Mouse (Mus musculus) brain, adult 2 months (tissue): ENCODE data around the gene Fgf2.

Source experiments
- DNase-seq: peaks from one replicate; pipeline ENCODE4 v3.0.0; 2011; ENCODE audit warnings: low read depth, low spot score

Gene Fgf2

GRCm38 (mm10) chr3:37414413-37414960 is 66.3 kb downstream of the Fgf2 start:
- DNase-seq: peak; percentile 87

GRCm38 (mm10) chr3:37418341-37418740 is 70.2 kb downstream of the Fgf2 start:
- DNase-seq: no peak

GRCm38 (mm10) chr3:37418961-37419457 is 70.9 kb downstream of the Fgf2 start:
- DNase-seq: peak; percentile 83

- DNase-seq: peak; percentile 100
Observed at GRCm38 (mm10) chr3:37419458-37419991, 71.4 kb downstream of the Fgf2 start, which contains the start of gene Spata5. Gene Spata5 (plus strand): TSS chr3:37419896.

GRCm38 (mm10) chr3:37420072-37420471 is 71.9 kb downstream of the Fgf2 start, which contains the start of gene Nudt6:
Gene Nudt6 (minus strand): TSS chr3:37420211.
- DNase-seq: peak; percentile 95

- peak; percentile 42 for DNase-seq
Observed at GRCm38 (mm10) chr3:37420641-37421040, 72.5 kb downstream of the Fgf2 start.

- DNase-seq: no peak
Observed at GRCm38 (mm10) chr3:37421179-37421578, 73.0 kb downstream of the Fgf2 start.

GRCm38 (mm10) chr3:37426069-37426468 is 77.9 kb downstream of the Fgf2 start:
- DNase-seq: no peak

GRCm38 (mm10) chr3:37430359-37430758 is 82.2 kb downstream of the Fgf2 start:
- DNase-seq: no peak

GRCm38 (mm10) chr3:37439770-37440169 is 91.6 kb downstream of the Fgf2 start:
- no peak for DNase-seq

GRCm38 (mm10) chr3:37443409-37443808 is 95.3 kb downstream of the Fgf2 start:
- DNase-seq: no peak

GRCm38 (mm10) chr3:37455992-37456391 is 107.8 kb downstream of the Fgf2 start:
- no peak for DNase-seq
